Mouse (Mus musculus) myocyte (in vitro differentiated cells): ENCODE measurements around the gene Ank.
A peak's percentile ranks its signal among the peaks of the same experiment; 100 is the strongest.

Source experiments
- CEBPB ChIP-seq: IDR thresholded peaks from 2 replicates; pipeline ENCODE4 v1.6.1; 2011; ENCODE audit warnings: mild to moderate bottlenecking, moderate library complexity; ENCODE audit not compliant: poor library complexity, insufficient read depth, severe bottlenecking
- E2F4 ChIP-seq: IDR thresholded peaks from one replicate; pipeline ENCODE4 v1.6.1; 2011; ENCODE audit warnings: mild to moderate bottlenecking, control low read depth, moderate library complexity; ENCODE audit not compliant: insufficient read depth
- MAX ChIP-seq: IDR thresholded peaks from one replicate; pipeline ENCODE4 v1.6.1; 2011; ENCODE audit warnings: low read depth, mild to moderate bottlenecking, control low read depth
- MYOD1 ChIP-seq, 3 experiments: IDR thresholded peaks; one replicate each; pipeline ENCODE4 v1.6.1; 2011; ENCODE audit warnings: control low read depth in 2 of 3, low read depth in 2 of 3, mild to moderate bottlenecking in 2 of 3, moderate library complexity in 1 of 3; ENCODE audit not compliant: insufficient read length in 2 of 3, control insufficient read depth in 1 of 3
- POLR2A ChIP-seq: IDR thresholded peaks from one replicate; pipeline ENCODE4 v1.6.1; 2011; ENCODE audit warnings: low read depth, mild to moderate bottlenecking, control low read depth, moderate library complexity; ENCODE audit not compliant: insufficient read length
- POLR2AphosphoS2 ChIP-seq: IDR thresholded peaks from one replicate; pipeline ENCODE4 v1.6.1; 2011; ENCODE audit warnings: low read depth, control low read depth; ENCODE audit not compliant: insufficient read length
- TCF12 ChIP-seq: IDR thresholded peaks from one replicate; pipeline ENCODE4 v1.6.1; 2011; ENCODE audit warnings: mild to moderate bottlenecking, control low read depth; ENCODE audit not compliant: poor library complexity, insufficient read depth, severe bottlenecking
- USF1 ChIP-seq: IDR thresholded peaks from one replicate; pipeline ENCODE4 v1.6.1; 2011; ENCODE audit warnings: low read depth, mild to moderate bottlenecking, control low read depth, moderate library complexity

DNA sequence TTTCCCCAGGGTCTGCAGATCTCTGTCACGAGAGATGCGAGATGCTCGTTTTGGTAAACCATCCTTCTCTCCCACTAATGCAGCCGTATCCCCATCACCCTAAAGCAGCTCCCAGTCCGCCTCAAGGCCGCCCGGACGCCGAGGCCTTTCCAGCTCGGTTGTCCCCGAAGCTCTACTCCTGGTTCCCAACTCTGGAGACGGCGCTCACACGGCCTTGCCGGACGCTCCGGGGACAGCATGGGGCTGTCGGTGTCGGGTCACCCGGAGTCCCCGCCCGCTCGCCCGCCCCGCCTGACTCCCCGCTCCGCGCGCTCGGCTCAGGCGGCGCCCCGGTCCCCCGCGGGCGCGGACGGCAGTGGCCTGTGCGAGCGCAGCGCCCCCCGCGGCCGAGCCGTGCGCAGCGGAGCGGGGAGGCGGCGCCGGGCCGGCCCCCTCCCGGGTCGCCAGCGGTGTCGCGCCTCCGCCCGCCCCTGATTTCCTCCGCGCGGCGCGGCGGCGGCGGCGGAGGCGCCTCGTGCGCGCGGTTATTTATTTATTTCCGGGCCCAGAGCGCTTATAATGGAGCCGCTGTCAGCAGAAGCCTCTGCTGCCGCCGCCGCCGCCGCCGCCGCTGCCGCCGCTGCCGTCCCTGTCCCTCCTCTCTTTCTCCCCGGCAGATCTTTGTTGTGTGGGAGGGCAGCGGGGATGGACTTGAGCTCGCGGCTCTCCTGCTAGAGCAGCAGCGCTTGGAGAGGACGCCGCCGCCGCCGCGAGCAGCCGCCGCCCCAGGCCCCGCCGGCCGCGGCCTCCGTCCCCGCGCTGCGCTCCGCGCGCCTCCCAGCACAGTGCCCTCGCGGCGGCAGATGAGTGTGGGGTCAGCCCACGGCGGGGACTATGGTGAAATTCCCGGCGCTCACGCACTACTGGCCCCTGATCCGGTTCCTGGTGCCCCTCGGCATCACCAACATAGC lies at the start of gene Ank:
- no peak for TF ChIP-seq USF1
- no peak for TF ChIP-seq TCF12
- no peak for TF ChIP-seq CEBPB
- peak; percentile 75 for TF ChIP-seq POLR2A
- no peak for TF ChIP-seq MAX
- TF ChIP-seq E2F4, result no peak
- peak; percentile 16 for TF ChIP-seq POLR2AphosphoS2
- peak in 1 of 3 experiments; percentile 58 for TF ChIP-seq MYOD1 (IDR thresholded peaks at IDR 0.05; ENCODE audit: control insufficient read depth in 1 of 3, insufficient read length in 2 of 3, low read depth in 2 of 3)
